Mouse (Mus musculus) liver, adult 2 months (tissue): ENCODE data around the gene B4galnt2.

Experiments
- CTCF ChIP-seq: fragments of 200-500 bp; IDR thresholded peaks from 2 replicates; pipeline ENCODE4 v1.5.1; 2011; ENCODE audit warnings: low read depth, low read length, control low read depth
- POLR2A ChIP-seq: fragments of 200-500 bp; IDR thresholded peaks from 2 replicates; pipeline ENCODE4 v1.6.1; 2011; ENCODE audit warnings: low read length, control low read depth; ENCODE audit not compliant: insufficient read depth; ENCODE audit errors: extremely low read depth

GRCm38 (mm10) chr11:95844935-95845334 is 69.8 kb downstream of the B4galnt2 start:
- no peak for TF ChIP-seq CTCF
- TF ChIP-seq POLR2A, result no peak
